21 mouse cellular contexts compared by ENCODE assay signal in the genomic region with DNA sequence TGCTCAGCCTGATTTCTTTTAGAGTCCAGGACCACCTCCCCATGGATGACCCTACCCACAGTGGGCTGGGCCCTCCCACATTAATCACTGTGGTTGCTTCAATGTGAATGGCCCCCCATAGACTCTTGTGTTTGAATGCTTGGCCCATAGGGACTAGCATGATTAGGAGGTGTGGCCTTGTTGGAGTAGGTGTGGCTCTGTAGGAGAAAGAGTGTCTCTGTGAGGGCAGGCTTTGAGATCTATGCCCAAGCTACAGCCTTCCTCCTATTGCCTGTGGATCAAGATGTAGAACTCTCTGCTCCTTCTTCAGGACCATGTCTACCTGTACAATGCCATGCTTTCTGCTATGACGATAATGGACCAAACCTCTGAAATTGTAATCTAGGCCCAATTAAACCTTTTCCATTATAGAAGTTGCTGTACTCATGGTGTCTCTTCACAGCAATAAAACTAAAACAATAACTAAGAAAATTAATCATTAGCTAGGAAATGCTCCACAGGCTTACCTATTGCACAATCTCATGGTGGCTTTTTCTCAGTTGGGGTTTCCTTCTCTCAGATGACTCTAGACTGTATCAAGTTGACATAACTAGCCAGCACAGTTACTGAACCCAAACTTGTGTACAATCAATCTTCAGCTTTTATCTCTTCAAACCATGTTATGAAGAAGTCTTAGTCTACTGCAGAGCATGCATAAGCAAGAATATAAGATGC.
DNase-seq lines count a peak whose midpoint lies in the region; ATAC-seq and TF ChIP-seq lines count a peak whose summit lies in the region.
"Had no signal": no experiment of that assay in that cellular context is flagged by ENCODE, and none has a peak within 500 bp of the region (broad histone marks: within the 10 kb centered on the region; RNA-seq: fewer than 3 reads in every experiment).

No protein-coding gene starts in this region.

- no peaks in the 10 kb centered on the region for H3K4me1 ChIP-seq in liver, adult 2 months (ENCODE audit: control insufficient read depth, insufficient read depth, low read length)
- H3K4me1 ChIP-seq in liver, embryonic 12.5 days = no peaks in the 10 kb centered on the region
- no peaks in the 10 kb centered on the region for H3K4me1 ChIP-seq in intestine, postnatal 0 days (replicated peaks; ENCODE audit: control insufficient read depth, insufficient read depth, low read length)
- H3K4me1 ChIP-seq: hindbrain, embryonic 12.5 days; hindbrain, embryonic 15.5 days had no signal

- H3K36me3 ChIP-seq in liver, adult 2 months (ENCODE audit: control insufficient read depth, insufficient read depth, low read length) = no peaks in the 10 kb centered on the region
- H3K36me3 ChIP-seq in liver, embryonic 12.5 days = no peaks in the 10 kb centered on the region
- no peaks in the 10 kb centered on the region for H3K36me3 ChIP-seq in intestine, postnatal 0 days (ENCODE audit: control insufficient read depth, insufficient read depth)
- H3K36me3 ChIP-seq: hindbrain, embryonic 12.5 days; hindbrain, embryonic 15.5 days had no signal

- DNase-seq in cerebellum, adult 9-10 months = peak; percentile 2
- no peak for DNase-seq in cerebellum, postnatal 14 days
- DNase-seq in liver, adult 2 months (ENCODE audit: extremely low read depth, low read depth, low spot score) = peak; percentile 25
- DNase-seq: adrenal gland, adult 2 months; adrenal gland, postnatal 14 days; B cell, adult 2 months; cerebellum, adult 11 months; cerebellum, adult 2 months; cerebellum, postnatal 10 days; forebrain, postnatal 0 days; gastrocnemius, adult 2 months; gastrocnemius, postnatal 14 days; heart, adult 11 months had no signal

- 100% methylated on average over 1 of the region's 1 CpGs for WGBS in liver, adult 2 months
- 84% methylated on average over 1 of the region's 1 CpGs for WGBS in liver, embryonic 12.5 days (ENCODE audit: insufficient replicate concordance)
- 54% methylated on average over 1 of the region's 1 CpGs for WGBS in intestine, postnatal 0 days

- H3K27me3 ChIP-seq in liver, adult 2 months (ENCODE audit: control insufficient read depth, insufficient read depth, low read length) = no peaks in the 10 kb centered on the region
- no peaks in the 10 kb centered on the region for H3K27me3 ChIP-seq in liver, embryonic 12.5 days (replicated peaks)
- no peaks in the 10 kb centered on the region for H3K27me3 ChIP-seq in intestine, postnatal 0 days (replicated peaks; ENCODE audit: control insufficient read depth, insufficient read depth, low read length)
- H3K27me3 ChIP-seq: hindbrain, embryonic 12.5 days; hindbrain, embryonic 15.5 days had no signal

- no peak for TF ChIP-seq POLR2A in liver, adult 2 months (IDR thresholded peaks at IDR 0.05; ENCODE audit: extremely low read depth, insufficient read depth, low read length)

- H3K27ac ChIP-seq in liver, adult 2 months (replicated peaks; ENCODE audit: insufficient read depth, low read depth, low read length) = no peak overlapping the region
- no peak overlapping the region for H3K27ac ChIP-seq in liver, embryonic 12.5 days
- H3K27ac ChIP-seq in intestine, postnatal 0 days (ENCODE audit: low read depth, low read length) = no peak overlapping the region
- H3K27ac ChIP-seq: gastrocnemius, adult 2 months; hindbrain, embryonic 12.5 days; hindbrain, embryonic 15.5 days had no signal

- H3K9ac ChIP-seq in liver, adult 2 months (ENCODE audit: low read depth, low read length) = no peak overlapping the region
- H3K9ac ChIP-seq in liver, embryonic 12.5 days = no peak overlapping the region
- no peak overlapping the region for H3K9ac ChIP-seq in intestine, postnatal 0 days (ENCODE audit: low read depth, low read length)
- H3K9ac ChIP-seq: forebrain, postnatal 0 days; hindbrain, embryonic 12.5 days; hindbrain, embryonic 15.5 days had no signal

- no peak overlapping the region for H3K4me3 ChIP-seq in liver, adult 2 months (ENCODE audit: insufficient read depth, low read depth, low read length)
- H3K4me3 ChIP-seq in liver, embryonic 12.5 days = no peak overlapping the region
- no peak overlapping the region for H3K4me3 ChIP-seq in intestine, postnatal 0 days (ENCODE audit: low read depth, low read length)
- H3K4me3 ChIP-seq: gastrocnemius, adult 2 months; hindbrain, embryonic 12.5 days; hindbrain, embryonic 15.5 days had no signal

- H3K4me2 ChIP-seq in liver, embryonic 12.5 days = no peak overlapping the region
- no peak overlapping the region for H3K4me2 ChIP-seq in intestine, postnatal 0 days (replicated peaks; ENCODE audit: low read depth)
- H3K4me2 ChIP-seq: heart, embryonic 11.5 days; hindbrain, embryonic 12.5 days; hindbrain, embryonic 15.5 days had no signal

- H3K9me3 ChIP-seq in liver, embryonic 12.5 days (replicated peaks) = no peaks in the 10 kb centered on the region
- H3K9me3 ChIP-seq in intestine, postnatal 0 days (ENCODE audit: control insufficient read depth) = no peaks in the 10 kb centered on the region
- H3K9me3 ChIP-seq: hindbrain, embryonic 12.5 days; hindbrain, embryonic 15.5 days had no signal

- no peak for ATAC-seq in liver, embryonic 12.5 days
- ATAC-seq in intestine, postnatal 0 days = peak; percentile 67
- ATAC-seq in inflammation-experienced regulatory T-cells, adult 6 months = no peak
- ATAC-seq: CD4-positive, CD25-positive, alpha-beta regulatory T cell, adult 4 months; forebrain, embryonic 14.5 days; forebrain, postnatal 0 days had no signal

- no peak for TF ChIP-seq CTCF in liver, adult 2 months (IDR thresholded peaks at IDR 0.05; ENCODE audit: low read depth, low read length)
- TF ChIP-seq CTCF in intestine, postnatal 0 days (IDR thresholded peaks at IDR 0.05; ENCODE audit: low read depth) = no peak

- no peaks in the 10 kb centered on the region for H3K79me2 ChIP-seq in liver, adult 2 months (ENCODE audit: control insufficient read depth, insufficient read depth, low read length)

Comparison
In these comparisons a context has a peak if more than half of its experiments do, and no peak if none do; other contexts are left out.
1. DNase-seq: peak in cerebellum, adult 9-10 months (single experiment) and liver, adult 2 months (single experiment); none in cerebellum, postnatal 14 days (0 of 2).